Mouse (Mus musculus) cerebellum, adult 9-11 months (tissue): ENCODE data around the gene Gm42878.

ENCODE experiments used
- DNase-seq: peaks from one replicate; pipeline ENCODE4 v3.0.0; 2022

Gene Gm42878

DNA sequence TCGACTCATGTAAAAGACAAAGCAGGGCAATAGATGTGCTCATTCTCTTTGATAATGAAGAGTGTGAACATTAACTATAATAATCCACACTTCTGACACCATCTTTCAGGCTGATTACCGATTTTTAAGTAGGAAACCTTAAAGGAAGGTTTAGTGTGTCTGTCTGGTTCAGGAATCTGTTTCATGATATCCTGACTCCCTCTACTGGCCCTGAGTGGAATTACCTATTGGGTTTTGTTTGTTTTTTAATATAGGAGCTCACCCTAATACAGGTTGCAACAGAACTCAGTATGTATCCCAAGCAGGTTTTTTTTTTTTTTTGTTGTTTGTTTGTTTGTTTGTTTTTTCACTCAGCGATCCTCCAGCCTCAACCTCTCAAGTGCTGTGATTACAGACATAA lies 67.6 kb downstream of the Gm42878 start:
- peak; percentile 12 for DNase-seq

DNA sequence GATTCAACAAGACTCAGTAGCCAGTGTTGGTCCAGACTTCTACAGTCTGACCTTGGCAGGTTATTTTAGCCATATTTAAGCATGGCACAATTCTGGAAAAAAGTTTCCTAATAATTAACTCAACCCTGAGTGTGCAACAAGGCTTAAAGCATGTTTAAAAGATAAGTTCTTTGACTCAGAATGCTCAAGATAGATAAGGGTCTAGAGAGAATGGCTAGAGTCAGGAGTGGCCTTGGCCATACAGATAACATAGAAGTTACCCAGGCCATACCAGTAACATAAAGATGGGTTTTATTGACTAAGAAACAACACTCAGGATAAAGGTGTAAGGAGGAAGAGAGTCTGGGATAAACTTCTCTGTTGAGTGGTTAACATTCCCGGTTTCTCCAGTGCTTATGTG lies 69.2 kb downstream of the Gm42878 start:
- no peak for DNase-seq

GRCm38 (mm10) chr5:121474610-121475009 lies 70.7 kb downstream of the Gm42878 start:
- no peak for DNase-seq

GRCm38 (mm10) chr5:121472411-121472810 lies 72.9 kb downstream of the Gm42878 start:
- no peak for DNase-seq

DNA sequence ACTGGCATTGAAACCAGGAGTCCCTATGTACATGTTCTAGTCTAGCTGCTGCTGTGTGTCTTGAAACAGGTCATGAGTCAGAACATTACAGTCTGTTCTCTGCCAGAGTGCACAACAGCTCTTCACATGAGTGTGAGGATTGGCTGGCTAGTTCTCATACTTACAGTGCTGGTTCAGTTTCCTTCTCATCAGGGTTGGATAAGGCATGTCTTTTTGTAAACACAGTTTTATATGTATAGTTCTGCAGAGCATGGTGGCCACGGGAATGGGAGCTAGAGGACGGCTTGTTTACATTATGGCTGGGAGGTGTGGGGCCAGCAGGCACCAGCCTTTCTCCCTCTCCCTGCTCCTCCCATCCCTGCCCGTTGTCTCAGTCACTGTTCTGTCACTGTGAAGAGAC lies 75.7 kb downstream of the Gm42878 start:
- DNase-seq: no peak
